Mouse (Mus musculus): ENCODE measurements around the gene Lrrc29. TPM values are rescaled to one million over a fixed set of nuclear protein-coding genes. Genes with fewer than 3 reads are reported as not detected.
"Not testable (repeated sequence)": the region's sequence is repeated elsewhere in the genome, so short reads cannot be mapped to it uniquely, and the experiment has no call there.

The Lrrc29 gene
- polyA plus RNA-seq, 1 experiment from 2014 or later, result 3.9 TPM

GRCm38 (mm10) chr8:105295256-105295655 is 30.8 kb downstream of the Lrrc29 start:
- 66% methylated on average over 11 of the region's 11 CpGs for WGBS
- H3K27me3 ChIP-seq (replicated peaks; ENCODE audit: control insufficient read depth, insufficient read depth, low read length), result peaks cover 6% of the 10 kb centered on the region
- peaks cover 5% of the 10 kb centered on the region; the same call in 1 of the 2 replicates for H3K36me3 ChIP-seq (ENCODE audit: control insufficient read depth, insufficient read depth)
- no peak overlapping the region for H3K9ac ChIP-seq (ENCODE audit: low read depth, low read length)
- no peak overlapping the region for H3K4me3 ChIP-seq (ENCODE audit: low read depth, low read length)
- no peak for TF ChIP-seq CTCF (IDR thresholded peaks at IDR 0.05; ENCODE audit: low read depth)
- peak overlapping the region; percentile 33; the same call in 1 of the 2 replicates for H3K4me2 ChIP-seq (replicated peaks; ENCODE audit: low read depth)
- H3K4me1 ChIP-seq (replicated peaks; ENCODE audit: control insufficient read depth, insufficient read depth, low read length), result peaks cover 7% of the 10 kb centered on the region
- no peaks in the 10 kb centered on the region for H3K9me3 ChIP-seq (ENCODE audit: control insufficient read depth)
- H3K27ac ChIP-seq (ENCODE audit: low read depth, low read length), result no peak overlapping the region
- no peak for ATAC-seq

- peaks cover 11% of the 10 kb centered on the region for H3K27me3 ChIP-seq (replicated peaks; ENCODE audit: control insufficient read depth, insufficient read depth, low read length)
- H3K4me2 ChIP-seq (replicated peaks; ENCODE audit: low read depth), result peak overlapping the region; percentile 33; the same call in 1 of the 2 replicates
- H3K9ac ChIP-seq (ENCODE audit: low read depth, low read length), result no peak overlapping the region
- no peak for TF ChIP-seq CTCF (IDR thresholded peaks at IDR 0.05; ENCODE audit: low read depth)
- no peak for ATAC-seq
- no peak overlapping the region for H3K4me3 ChIP-seq (ENCODE audit: low read depth, low read length)
- peaks cover 12% of the 10 kb centered on the region for H3K4me1 ChIP-seq (replicated peaks; ENCODE audit: control insufficient read depth, insufficient read depth, low read length)
- H3K9me3 ChIP-seq (ENCODE audit: control insufficient read depth), result no peaks in the 10 kb centered on the region
- WGBS, result 67% methylated on average over 9 of the region's 9 CpGs
- H3K27ac ChIP-seq (ENCODE audit: low read depth, low read length), result no peak overlapping the region
- no peaks in the 10 kb centered on the region for H3K36me3 ChIP-seq (ENCODE audit: control insufficient read depth, insufficient read depth)
Measured at GRCm38 (mm10) chr8:105294776-105295175, 31.3 kb downstream of the Lrrc29 start.

- Histone ChIP-seq H3K9ac (ENCODE audit: low read depth, low read length) (no peak overlapping the region), H3K27me3 (replicated peaks; ENCODE audit: control insufficient read depth, insufficient read depth, low read length) (peaks cover 12% of the 10 kb centered on the region), H3K4me3 (ENCODE audit: low read depth, low read length) (no peak overlapping the region), H3K36me3 (ENCODE audit: control insufficient read depth, insufficient read depth) (no peaks in the 10 kb centered on the region), H3K9me3 (ENCODE audit: control insufficient read depth) (no peaks in the 10 kb centered on the region), H3K4me1 (replicated peaks; ENCODE audit: control insufficient read depth, insufficient read depth, low read length) (peaks cover 13% of the 10 kb centered on the region), H3K4me2 (replicated peaks; ENCODE audit: low read depth) (no peak overlapping the region), H3K27ac (ENCODE audit: low read depth, low read length) (no peak overlapping the region)
- WGBS, result 76% methylated on average over 19 of the region's 19 CpGs
- ATAC-seq, result no peak
- TF ChIP-seq CTCF (IDR thresholded peaks at IDR 0.05; ENCODE audit: low read depth), result no peak
Measured at GRCm38 (mm10) chr8:105293405-105293804, 32.7 kb downstream of the Lrrc29 start.

GRCm38 (mm10) chr8:105292471-105292870 is 33.6 kb downstream of the Lrrc29 start:
- no peak overlapping the region for H3K4me3 ChIP-seq (ENCODE audit: low read depth, low read length)
- peaks cover 12% of the 10 kb centered on the region for H3K27me3 ChIP-seq (replicated peaks; ENCODE audit: control insufficient read depth, insufficient read depth, low read length)
- ATAC-seq, result no peak
- no peaks in the 10 kb centered on the region for H3K9me3 ChIP-seq (ENCODE audit: control insufficient read depth)
- no peak overlapping the region for H3K9ac ChIP-seq (ENCODE audit: low read depth, low read length)
- H3K27ac ChIP-seq (ENCODE audit: low read depth, low read length), result no peak overlapping the region
- WGBS, result 78% methylated on average over 7 of the region's 7 CpGs
- peaks cover 13% of the 10 kb centered on the region for H3K4me1 ChIP-seq (replicated peaks; ENCODE audit: control insufficient read depth, insufficient read depth, low read length)
- H3K4me2 ChIP-seq (replicated peaks; ENCODE audit: low read depth), result no peak overlapping the region
- no peak for TF ChIP-seq CTCF (IDR thresholded peaks at IDR 0.05; ENCODE audit: low read depth)
- H3K36me3 ChIP-seq (ENCODE audit: control insufficient read depth, insufficient read depth), result no peaks in the 10 kb centered on the region

- Histone ChIP-seq H3K4me1 (replicated peaks; ENCODE audit: control insufficient read depth, insufficient read depth, low read length) (peaks cover 13% of the 10 kb centered on the region; the same call in 1 of the 2 replicates), H3K27me3 (replicated peaks; ENCODE audit: control insufficient read depth, insufficient read depth, low read length) (peaks cover 12% of the 10 kb centered on the region)
- WGBS, result 68% methylated on average over 3 of the region's 3 CpGs
- ATAC-seq; H3K36me3 ChIP-seq (ENCODE audit: control insufficient read depth, insufficient read depth); H3K9me3 ChIP-seq (ENCODE audit: control insufficient read depth); H3K4me3 ChIP-seq (ENCODE audit: low read depth, low read length); H3K4me2 ChIP-seq (replicated peaks; ENCODE audit: low read depth); H3K9ac ChIP-seq (ENCODE audit: low read depth, low read length); H3K27ac ChIP-seq (ENCODE audit: low read depth, low read length): not testable (repeated sequence)
- TF ChIP-seq CTCF (IDR thresholded peaks at IDR 0.05; ENCODE audit: low read depth), result peak; percentile 39; the same call in 1 of the 2 replicates
Measured at GRCm38 (mm10) chr8:105291802-105292201, 34.3 kb downstream of the Lrrc29 start.

- Histone ChIP-seq H3K27me3 (replicated peaks; ENCODE audit: control insufficient read depth, insufficient read depth, low read length) (peaks cover 12% of the 10 kb centered on the region), H3K4me1 (replicated peaks; ENCODE audit: control insufficient read depth, insufficient read depth, low read length) (peaks cover 13% of the 10 kb centered on the region; the same call in 1 of the 2 replicates)
- not testable (repeated sequence) for H3K4me3 ChIP-seq (ENCODE audit: low read depth, low read length); H3K4me2 ChIP-seq (replicated peaks; ENCODE audit: low read depth); H3K27ac ChIP-seq (ENCODE audit: low read depth, low read length); H3K36me3 ChIP-seq (ENCODE audit: control insufficient read depth, insufficient read depth); H3K9ac ChIP-seq (ENCODE audit: low read depth, low read length); ATAC-seq; H3K9me3 ChIP-seq (ENCODE audit: control insufficient read depth)
- 77% methylated on average over 8 of the region's 8 CpGs for WGBS
Measured at GRCm38 (mm10) chr8:105291364-105291763, 34.7 kb downstream of the Lrrc29 start.
